Mouse (Mus musculus) brain, adult 2 months (tissue): ENCODE measurements around the gene Gm10053.

Experiments
- DNase-seq: peaks from one replicate; pipeline ENCODE4 v3.0.0; 2011; ENCODE audit warnings: low read depth, low spot score

Gm10053 gene

DNA sequence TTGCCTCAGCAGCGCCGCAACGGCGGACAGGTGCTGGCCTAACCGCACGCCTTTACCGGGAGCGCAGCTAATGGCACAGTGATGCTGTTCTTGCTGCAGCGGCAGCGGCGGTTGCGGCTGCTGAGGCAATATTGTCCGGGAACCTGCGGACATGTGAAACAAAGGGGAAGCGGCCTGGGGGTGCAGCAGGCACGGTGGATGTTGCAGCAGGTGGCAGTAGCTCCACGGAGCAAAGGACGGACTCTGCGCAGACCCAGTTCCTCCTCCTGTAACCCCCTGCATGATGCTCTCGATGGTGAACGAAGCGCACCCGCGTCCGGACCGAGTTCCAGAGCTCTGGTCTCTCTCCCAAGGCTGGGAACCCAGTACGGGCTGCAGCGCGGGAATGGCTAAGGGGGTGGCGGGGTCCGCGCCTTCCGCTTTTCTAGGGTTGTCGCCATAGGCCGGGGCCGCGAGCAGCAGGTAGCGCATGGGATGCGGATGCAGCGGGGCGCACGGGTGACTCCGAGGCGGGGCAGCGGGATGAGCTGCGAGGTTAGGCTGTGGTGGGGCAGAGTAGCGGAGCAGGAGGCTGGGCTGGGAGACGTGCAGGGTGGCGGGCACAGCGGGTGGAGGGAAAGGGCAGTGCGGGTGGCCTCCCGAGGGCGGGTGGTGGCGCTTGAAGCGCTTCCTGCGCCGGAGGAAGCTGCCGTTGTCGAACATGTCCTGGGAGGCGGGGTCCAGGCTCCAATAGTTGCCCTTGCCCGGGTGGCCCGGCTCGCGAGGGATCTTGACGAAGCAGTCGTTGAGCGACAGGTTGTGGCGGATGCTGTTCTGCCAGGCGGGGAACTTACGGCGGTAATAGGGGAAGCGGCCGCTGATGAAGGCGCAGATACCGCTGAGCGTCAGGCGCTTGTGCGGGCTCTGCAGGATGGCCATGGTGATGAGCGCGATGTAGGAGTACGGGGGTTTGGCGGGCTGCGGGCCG is 24.4 kb downstream of the Gm10053 start:
- no peak for DNase-seq

- no peak for DNase-seq
Observed at GRCm38 (mm10) chr19:24900581-24901220, 25.2 kb downstream of the Gm10053 start, which contains the start of gene Foxd4. Gene Foxd4, minus strand, starts transcription at chr19:24901197.

- no peak for DNase-seq
Observed at GRCm38 (mm10) chr19:24901666-24902065, 26.2 kb downstream of the Gm10053 start.

GRCm38 (mm10) chr19:24902256-24902655 is 26.8 kb downstream of the Gm10053 start:
- DNase-seq: no peak

- DNase-seq: no peak
Observed at GRCm38 (mm10) chr19:24902821-24903220, 27.3 kb downstream of the Gm10053 start.

DNA sequence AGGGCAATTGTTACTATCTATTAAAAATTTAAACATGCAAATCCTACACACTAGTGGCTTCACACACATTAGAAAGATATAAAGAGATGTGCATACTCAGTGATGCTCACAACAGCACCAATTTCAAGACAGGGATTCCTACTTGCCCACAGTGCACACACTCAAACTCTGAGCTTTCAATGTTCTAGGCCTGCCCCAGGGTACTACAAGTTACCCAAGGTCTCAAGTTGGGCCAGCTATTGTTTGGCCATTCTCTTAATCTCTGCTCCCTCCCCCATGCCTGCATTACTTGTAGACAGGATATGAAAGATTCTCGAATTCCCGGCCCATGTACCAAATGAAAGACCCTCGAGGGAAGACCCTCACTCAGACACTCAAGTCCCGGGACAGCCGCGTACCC is 32.2 kb downstream of the Gm10053 start:
- DNase-seq: no peak

DNA sequence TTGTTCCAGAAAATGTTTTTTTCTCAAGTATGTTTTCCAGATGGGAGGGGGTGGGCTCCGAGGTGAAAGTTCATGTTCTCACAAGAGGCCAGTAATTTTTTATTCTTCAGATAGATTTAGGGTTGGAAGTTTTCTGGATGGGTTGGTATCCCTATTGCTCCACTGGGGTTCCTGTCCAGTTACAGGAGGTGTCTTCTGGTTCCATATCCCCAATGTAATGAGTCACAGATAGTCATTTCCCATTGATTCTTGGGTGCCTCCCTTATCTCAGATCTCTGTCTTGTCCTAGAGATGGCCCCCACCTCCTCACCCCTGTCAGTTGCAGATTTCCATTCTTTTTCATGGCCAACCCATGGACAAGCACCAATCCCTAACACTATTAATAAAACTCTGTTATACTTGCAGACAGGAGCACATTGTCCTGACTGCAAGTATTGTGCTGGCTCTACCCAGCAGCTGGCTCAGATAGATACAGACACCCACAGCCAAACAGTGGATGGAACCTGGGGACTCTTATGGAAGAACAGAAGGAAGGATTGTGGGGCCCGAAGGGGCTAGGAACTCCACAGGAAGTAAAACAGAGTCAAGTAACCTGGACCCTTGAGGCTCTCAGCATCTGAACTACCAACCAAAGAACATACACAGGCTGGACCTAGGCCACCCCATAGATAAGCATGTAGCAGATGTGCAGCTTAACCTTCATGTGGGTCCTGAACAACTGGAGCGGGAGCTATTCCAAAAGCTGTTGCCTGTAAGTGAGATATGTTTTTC is 33.1 kb downstream of the Gm10053 start:
- DNase-seq: no peak

- DNase-seq: no peak
Observed at GRCm38 (mm10) chr19:24920866-24921265, 45.4 kb downstream of the Gm10053 start.
